31 mouse cellular contexts compared by ENCODE assay signal in the genomic region with DNA sequence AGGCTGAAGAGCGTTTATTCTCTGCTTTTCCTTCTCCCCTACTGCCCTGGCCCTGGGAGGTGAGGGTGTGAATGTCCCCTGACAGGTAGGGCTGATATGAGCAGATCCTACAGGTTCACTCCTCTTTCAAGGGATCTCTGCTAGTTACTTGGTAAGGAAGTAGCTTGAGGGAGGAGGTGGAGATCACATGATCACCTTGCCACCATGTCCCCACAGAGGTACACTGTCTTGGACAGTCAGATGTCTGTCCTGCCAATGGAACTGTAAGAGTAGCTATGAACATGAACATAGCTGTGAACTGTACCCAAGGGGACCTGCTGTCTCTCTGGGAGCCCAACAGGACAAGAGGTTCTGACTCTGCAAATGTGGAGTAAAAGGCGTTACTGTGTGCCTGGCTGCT. TPM values are rescaled to one million over a fixed set of nuclear protein-coding genes. Genes with fewer than 3 reads are reported as not detected.
A peak's percentile ranks its signal among the peaks of the same experiment; 100 is the strongest.
DNase-seq lines count a peak whose midpoint lies in the region; ATAC-seq and TF ChIP-seq lines count a peak whose summit lies in the region.
"Had no signal": no experiment of that assay in that cellular context is flagged by ENCODE, and none has a peak within 500 bp of the region (broad histone marks: within the 10 kb centered on the region; RNA-seq: fewer than 3 reads in every experiment).

No protein-coding gene starts in this region.

- no peaks in the 10 kb centered on the region for H3K36me3 ChIP-seq in forebrain, embryonic 16.5 days (ENCODE audit: control insufficient read depth, insufficient read depth)
- H3K36me3 ChIP-seq in forebrain, embryonic 11.5 days (ENCODE audit: control insufficient read depth, insufficient read depth, low read length): no peaks in the 10 kb centered on the region
- no peaks in the 10 kb centered on the region for H3K36me3 ChIP-seq in hindbrain, embryonic 16.5 days (ENCODE audit: control insufficient read depth, insufficient read depth, low read length)
- no peaks in the 10 kb centered on the region for H3K36me3 ChIP-seq in liver, postnatal 0 days (replicated peaks; ENCODE audit: insufficient read depth, low read length)
- H3K36me3 ChIP-seq: embryonic facial prominence, embryonic 13.5 days; G1E; heart, embryonic 13.5 days; limb, embryonic 10.5 days; liver, embryonic 15.5 days had no signal

- no peak overlapping the region for H3K4me3 ChIP-seq in forebrain, embryonic 16.5 days (replicated peaks; ENCODE audit: low read length)
- no peak overlapping the region for H3K4me3 ChIP-seq in forebrain, embryonic 11.5 days (ENCODE audit: low read depth, low read length)
- peak overlapping the region; percentile 73 for H3K4me3 ChIP-seq in layer of hippocampus, adult 2 months
- 0 out of 2 replicates have a peak overlapping the region, but pooled peaks have one; percentile 5 for H3K4me3 ChIP-seq in hindbrain, embryonic 16.5 days (ENCODE audit: low read length)
- no peak overlapping the region for H3K4me3 ChIP-seq in liver, postnatal 0 days (ENCODE audit: low read depth, low read length)
- H3K4me3 ChIP-seq: embryonic facial prominence, embryonic 13.5 days; erythroblast, embryonic 14.5 days; heart, embryonic 13.5 days; limb, embryonic 10.5 days; liver, embryonic 15.5 days had no signal

- H3K27ac ChIP-seq in forebrain, embryonic 16.5 days (ENCODE audit: low read length): no peak overlapping the region
- H3K27ac ChIP-seq in forebrain, embryonic 11.5 days (ENCODE audit: low read depth, low read length): no peak overlapping the region
- H3K27ac ChIP-seq in layer of hippocampus, adult 2 months: 0 out of 2 replicates have a peak overlapping the region, but pooled peaks have one; percentile 96
- no peak overlapping the region for H3K27ac ChIP-seq in hindbrain, embryonic 16.5 days (ENCODE audit: low read depth, low read length)
- H3K27ac ChIP-seq in liver, postnatal 0 days (ENCODE audit: low read depth): no peak overlapping the region
- H3K27ac ChIP-seq: embryonic facial prominence, embryonic 13.5 days; heart, embryonic 13.5 days; limb, embryonic 10.5 days; liver, embryonic 15.5 days; macrophage had no signal

- H3K4me1 ChIP-seq in forebrain, embryonic 16.5 days (replicated peaks; ENCODE audit: control insufficient read depth, insufficient read depth, low read length): peaks cover 12% of the 10 kb centered on the region
- H3K4me1 ChIP-seq in forebrain, embryonic 11.5 days (replicated peaks; ENCODE audit: control insufficient read depth, insufficient read depth, low read length): 0 out of 2 replicates have a peak, but pooled peaks cover 4% of the 10 kb centered on the region
- peaks cover 8% of the 10 kb centered on the region for H3K4me1 ChIP-seq in hindbrain, embryonic 16.5 days (ENCODE audit: control insufficient read depth, insufficient read depth, low read depth, low read length)
- no peaks in the 10 kb centered on the region for H3K4me1 ChIP-seq in liver, postnatal 0 days (ENCODE audit: insufficient read depth)
- H3K4me1 ChIP-seq: liver, embryonic 15.5 days had no signal

- H3K9ac ChIP-seq in forebrain, embryonic 16.5 days (replicated peaks; ENCODE audit: low read depth, low read length): no peak overlapping the region
- H3K9ac ChIP-seq in forebrain, embryonic 11.5 days (ENCODE audit: low read length): no peak overlapping the region
- peak overlapping the region; percentile 36; the same call in 1 of the 2 replicates for H3K9ac ChIP-seq in hindbrain, embryonic 16.5 days (ENCODE audit: low read depth, low read length)
- no peak overlapping the region for H3K9ac ChIP-seq in liver, postnatal 0 days (replicated peaks)
- H3K9ac ChIP-seq: embryonic facial prominence, embryonic 13.5 days; heart, embryonic 13.5 days; liver, embryonic 15.5 days had no signal

- no peaks in the 10 kb centered on the region for H3K27me3 ChIP-seq in forebrain, embryonic 16.5 days (replicated peaks; ENCODE audit: control insufficient read depth, insufficient read depth, low read length)
- peaks cover 5% of the 10 kb centered on the region; the same call in 1 of the 2 replicates for H3K27me3 ChIP-seq in forebrain, embryonic 11.5 days (ENCODE audit: control insufficient read depth, insufficient read depth, low read length)
- H3K27me3 ChIP-seq in hindbrain, embryonic 16.5 days (replicated peaks; ENCODE audit: control insufficient read depth, insufficient read depth, low read length): no peaks in the 10 kb centered on the region
- peaks cover 27% of the 10 kb centered on the region for H3K27me3 ChIP-seq in liver, postnatal 0 days (ENCODE audit: insufficient read depth, low read length)

- DNase-seq in forebrain, embryonic 11.5 days (ENCODE audit: low spot score): no peak
- DNase-seq in layer of hippocampus, adult 2 months (ENCODE audit: low spot score in 2 of 2): no peak
- no peak for DNase-seq in layer of hippocampus, postnatal 14 days (ENCODE audit: low spot score in 2 of 2)
- DNase-seq in brain, adult 2 months (ENCODE audit: low read depth, low spot score): peak; percentile 56
- no peak for DNase-seq in liver, postnatal 0 days
- DNase-seq in T-cell, adult 2 months (ENCODE audit: low spot score): no peak
- DNase-seq: adrenal gland, adult 2 months; B cell, adult 2 months; embryo, embryonic 11 days; gastrocnemius, postnatal 14 days; heart, adult 18-20 months; heart, postnatal 14 days; kidney, adult 18-20 months; kidney, postnatal 4 days; layer of hippocampus, adult 9-11 months; liver; right cerebral cortex, postnatal 25 days; spleen, adult 18-20 months had no signal

- peak overlapping the region; percentile 64; the same call in 1 of the 2 replicates for H3K4me2 ChIP-seq in forebrain, embryonic 16.5 days (ENCODE audit: low read length)
- H3K4me2 ChIP-seq in forebrain, embryonic 11.5 days (ENCODE audit: low read depth, low read length, severe bottlenecking): no peak overlapping the region
- H3K4me2 ChIP-seq in hindbrain, embryonic 16.5 days (ENCODE audit: low read length): peak overlapping the region; percentile 65
- H3K4me2 ChIP-seq in liver, postnatal 0 days (ENCODE audit: low read depth, low read length): no peak overlapping the region
- H3K4me2 ChIP-seq: embryonic facial prominence, embryonic 13.5 days; heart, embryonic 13.5 days; liver, embryonic 15.5 days had no signal

- no peak for TF ChIP-seq EP300 in liver, postnatal 0 days (IDR thresholded peaks at IDR 0.05; ENCODE audit: low read depth)

- no peak for ATAC-seq in forebrain, embryonic 16.5 days
- ATAC-seq in forebrain, embryonic 11.5 days (replicated peaks; ENCODE audit: low FRiP score): no peak
- no peak for ATAC-seq in hindbrain, embryonic 16.5 days
- ATAC-seq in liver, postnatal 0 days: no peak
- ATAC-seq: forebrain, embryonic 14.5 days; Patski had no signal

- 67% methylated on average over 2 of the region's 2 CpGs for WGBS in forebrain, embryonic 16.5 days
- 85% methylated on average over 2 of the region's 2 CpGs for WGBS in forebrain, embryonic 11.5 days
- 67% methylated on average over 2 of the region's 2 CpGs for whole genome bisulfite sequencing in hindbrain, embryonic 16.5 days
- WGBS in liver, postnatal 0 days (ENCODE audit: insufficient replicate concordance): 47% methylated on average over 2 of the region's 2 CpGs

- TF ChIP-seq CTCF in layer of hippocampus, adult 2 months (conservative IDR thresholded peaks at IDR 0.05): no peak
- no peak for TF ChIP-seq CTCF in liver, postnatal 0 days (IDR thresholded peaks at IDR 0.05; ENCODE audit: low read depth)

- no peaks in the 10 kb centered on the region for H3K9me3 ChIP-seq in forebrain, embryonic 16.5 days (ENCODE audit: control insufficient read depth, low read length)
- no peaks in the 10 kb centered on the region for H3K9me3 ChIP-seq in forebrain, embryonic 11.5 days (ENCODE audit: control insufficient read depth, low read length)
- H3K9me3 ChIP-seq in hindbrain, embryonic 16.5 days (ENCODE audit: control insufficient read depth, low read length): no peaks in the 10 kb centered on the region
- H3K9me3 ChIP-seq in liver, postnatal 0 days (ENCODE audit: low read length): no peaks in the 10 kb centered on the region
- H3K9me3 ChIP-seq: embryonic facial prominence, embryonic 13.5 days; G1E; heart, embryonic 13.5 days; limb, embryonic 10.5 days; liver, embryonic 15.5 days had no signal

RNA-seq across cellular contexts. Expression of a gene that starts 6.9 kb away (rescaled TPM):
- 6.4 and 11.2 TPM in 2 replicates for polyA plus RNA-seq in forebrain, embryonic 16.5 days (2015; fragmentation: Nextera tagmentation; extraction: Ambion mirVana)
- 0.25 and 0.32 TPM in 2 replicates for polyA plus RNA-seq in forebrain, embryonic 11.5 days (2014; fragmentation: Nextera tagmentation; extraction: Ambion mirVana)
- total RNA-seq in layer of hippocampus, adult 2 months (2021): 10 to 100 TPM; 38.1 to 39.3 TPM
- total RNA-seq in layer of hippocampus, postnatal 14 days (2021): 10 to 100 TPM; 30.3 to 33.4 TPM
- 11.0 and 11.9 TPM in 2 replicates for polyA plus RNA-seq in hindbrain, embryonic 16.5 days (2015; fragmentation: Nextera tagmentation; extraction: Ambion mirVana)
- polyA plus RNA-seq in liver, postnatal 0 days (2015; fragmentation: Nextera tagmentation; extraction: Ambion mirVana): not detected in 2 replicates
- total RNA-seq: G1E had no signal
- polyA plus RNA-seq: erythroblast, embryonic 14.5 days; G1E; heart, embryonic 13.5 days; limb, embryonic 10.5 days; liver, embryonic 15.5 days; macrophage; Patski had no signal

RNA-seq across cellular contexts. Expression of a gene that starts 37.8 kb away (rescaled TPM):
- polyA plus RNA-seq in forebrain, embryonic 16.5 days (2015; fragmentation: Nextera tagmentation; extraction: Ambion mirVana): 5.2 and 9.4 TPM in 2 replicates
- 0.15 and 0.17 TPM in 2 replicates for polyA plus RNA-seq in forebrain, embryonic 11.5 days (2014; fragmentation: Nextera tagmentation; extraction: Ambion mirVana)
- 1 to 10 TPM; 8.6 to 9.0 TPM for total RNA-seq in layer of hippocampus, adult 2 months (2021)
- 10 to 100 TPM in 1 of 2 experiments, 1 to 10 TPM in 1; 9.3 to 22.9 TPM for total RNA-seq in layer of hippocampus, postnatal 14 days (2021)
- 23.2 and 26.9 TPM in 2 replicates for polyA plus RNA-seq in hindbrain, embryonic 16.5 days (2015; fragmentation: Nextera tagmentation; extraction: Ambion mirVana)
- polyA plus RNA-seq in liver, postnatal 0 days (2015; fragmentation: Nextera tagmentation; extraction: Ambion mirVana): not detected in 2 replicates
- total RNA-seq: CH12.LX; gastrocnemius, postnatal 14 days; heart, adult 18-20 months; heart, postnatal 14 days had no signal
- polyA plus RNA-seq: erythroblast, embryonic 14.5 days; G1E; kidney, embryonic 16.5 days; macrophage; Patski had no signal

Comparison
In these comparisons a context has a peak if more than half of its experiments do, and no peak if none do; other contexts are left out.
1. H3K4me2 ChIP-seq: peak in forebrain, embryonic 16.5 days (single experiment) and hindbrain, embryonic 16.5 days (single experiment); none in forebrain, embryonic 11.5 days (single experiment) and liver, postnatal 0 days (single experiment).
2. H3K4me3 ChIP-seq: peak in layer of hippocampus, adult 2 months (single experiment) and hindbrain, embryonic 16.5 days (single experiment); none in forebrain, embryonic 16.5 days (single experiment), forebrain, embryonic 11.5 days (single experiment) and liver, postnatal 0 days (single experiment).